Mouse (Mus musculus) cerebellum, adult 2 months (tissue): ENCODE data around the gene Cdk15. TPM values are rescaled to one million over a fixed set of nuclear protein-coding genes. Genes with fewer than 3 reads are reported as not detected.
A peak's percentile ranks its signal among the peaks of the same experiment; 100 is the strongest.

Experiments used
- DNase-seq, 2 experiments: peaks; one replicate each; pipeline ENCODE4 v3.0.0; 2021
- H3K27ac ChIP-seq: fragments of 200-500 bp; 2 replicates; pipeline ENCODE4 v1.5.1; 2012; ENCODE audit warnings: low read length, control low read depth, inconsistent platforms; ENCODE audit not compliant: insufficient read depth
- H3K27me3 ChIP-seq: fragments of 200-500 bp; 2 replicates; pipeline ENCODE4 v1.6.1; 2012; ENCODE audit warnings: inconsistent platforms, mild to moderate bottlenecking, low read length, moderate library complexity; ENCODE audit not compliant: control insufficient read depth, insufficient read depth
- H3K4me1 ChIP-seq: fragments of 200-500 bp; 2 replicates; pipeline ENCODE4 v1.6.1; 2011; ENCODE audit warnings: low read length; ENCODE audit not compliant: control insufficient read depth, insufficient read depth
- H3K4me3 ChIP-seq: fragments of 200-500 bp; replicated peaks from 2 replicates; pipeline ENCODE3; 2011; ENCODE audit warnings: mild to moderate bottlenecking, low read depth, low read length, control low read depth; ENCODE audit not compliant: insufficient read depth
- CTCF ChIP-seq: fragments of 200-500 bp; IDR thresholded peaks from 2 replicates; pipeline ENCODE4 v1.5.1; 2011; ENCODE audit warnings: low read depth, mild to moderate bottlenecking, control low read depth, low read length, moderate library complexity, borderline replicate concordance; ENCODE audit not compliant: insufficient read depth
- POLR2A ChIP-seq: fragments of 200-500 bp; IDR thresholded peaks from 2 replicates; pipeline ENCODE4 v1.6.1; 2011; ENCODE audit warnings: low read length, control low read depth, borderline replicate concordance; ENCODE audit not compliant: insufficient read depth
- WGBS: fragments of 180-500 bp; shearing (Covaris S2); methylation state at CpG from one replicate; pipeline ENCODE4 v1.1.7; 2018; 5-methylcytosine and 5-hydroxymethylcytosine counted together
- polyA plus RNA-seq: library from polyadenylated mRNA; depleted of rRNA; stranded (reverse); fragments of >200 nt; gene quantifications from 2 replicates; pipeline ENCODE4 v1.2.3, GENCODE M21; 2012

The Cdk15 gene
- polyA plus RNA-seq, 1 experiment, result 0.49 TPM

- H3K4me1 ChIP-seq, result no peaks in the 10 kb centered on the region
- no peak overlapping the region for H3K4me3 ChIP-seq
- no peak for TF ChIP-seq POLR2A
- H3K27ac ChIP-seq, result no peak overlapping the region
- DNase-seq, result no peak
- 89% methylated on average over 3 of the region's 3 CpGs for WGBS
- no peaks in the 10 kb centered on the region for H3K27me3 ChIP-seq
These were observed 104.1 kb downstream of the Cdk15 start for GRCm38 (mm10) chr1:59360834-59361233.

GRCm38 (mm10) chr1:59361460-59361859 lies 104.8 kb downstream of the Cdk15 start:
- Histone ChIP-seq H3K27me3 (no peaks in the 10 kb centered on the region), H3K4me1 (no peaks in the 10 kb centered on the region), H3K4me3 (no peak overlapping the region), H3K27ac (no peak overlapping the region)
- no peak for DNase-seq
- TF ChIP-seq CTCF (no peak), POLR2A (no peak)
- WGBS, result 82% methylated on average over 4 of the region's 4 CpGs

GRCm38 (mm10) chr1:59361966-59362365 lies 105.3 kb downstream of the Cdk15 start:
- Histone ChIP-seq H3K27me3 (no peaks in the 10 kb centered on the region), H3K27ac (no peak overlapping the region), H3K4me3 (no peak overlapping the region), H3K4me1 (no peaks in the 10 kb centered on the region)
- WGBS, result 90% methylated on average over 4 of the region's 4 CpGs
- TF ChIP-seq POLR2A (no peak), CTCF (no peak)
- no peak for DNase-seq

- TF ChIP-seq POLR2A (no peak), CTCF (no peak)
- no peak overlapping the region for H3K27ac ChIP-seq
- H3K4me1 ChIP-seq, result no peaks in the 10 kb centered on the region
- WGBS, result 88% methylated on average over 9 of the region's 9 CpGs
- no peak for DNase-seq
- no peaks in the 10 kb centered on the region for H3K27me3 ChIP-seq
- no peak overlapping the region for H3K4me3 ChIP-seq
These were observed 107.8 kb downstream of the Cdk15 start for GRCm38 (mm10) chr1:59364463-59365040.

GRCm38 (mm10) chr1:59367928-59368648 lies 111.4 kb downstream of the Cdk15 start:
- no peaks in the 10 kb centered on the region for H3K27me3 ChIP-seq
- peaks cover 2% of the 10 kb centered on the region; the same call in 1 of the 2 replicates for H3K4me1 ChIP-seq
- H3K4me3 ChIP-seq, result no peak overlapping the region
- no peak overlapping the region for H3K27ac ChIP-seq
- DNase-seq, result no peak
- TF ChIP-seq CTCF, result no peak
- TF ChIP-seq POLR2A, result no peak
- 72% methylated on average over 13 of the region's 13 CpGs for WGBS

GRCm38 (mm10) chr1:59368649-59369319 lies 112.1 kb downstream of the Cdk15 start:
- Histone ChIP-seq H3K27me3 (no peaks in the 10 kb centered on the region), H3K4me1 (peaks cover 2% of the 10 kb centered on the region; the same call in 1 of the 2 replicates), H3K27ac (no peak overlapping the region), H3K4me3 (no peak overlapping the region)
- 88% methylated on average over 10 of the region's 10 CpGs for WGBS
- no peak for DNase-seq
- no peak for TF ChIP-seq POLR2A
- TF ChIP-seq CTCF, result no peak

- no peak for DNase-seq
- Histone ChIP-seq H3K27me3 (no peaks in the 10 kb centered on the region), H3K27ac (no peak overlapping the region), H3K4me1 (peaks cover 2% of the 10 kb centered on the region; the same call in 1 of the 2 replicates), H3K4me3 (no peak overlapping the region)
- WGBS, result 80% methylated on average over 7 of the region's 7 CpGs
- TF ChIP-seq CTCF (no peak), POLR2A (no peak)
These were observed 112.6 kb downstream of the Cdk15 start for GRCm38 (mm10) chr1:59369320-59369685.

GRCm38 (mm10) chr1:59370355-59370950 lies 113.7 kb downstream of the Cdk15 start:
- Histone ChIP-seq H3K27me3 (no peaks in the 10 kb centered on the region), H3K27ac (0 out of 2 replicates have a peak overlapping the region, but pooled peaks have one; percentile 36), H3K4me1 (peaks cover 2% of the 10 kb centered on the region; the same call in 1 of the 2 replicates), H3K4me3 (no peak overlapping the region)
- TF ChIP-seq POLR2A (no peak), CTCF (no peak)
- DNase-seq, result peak in 1 of 2 experiments; percentile 59
